Mouse (Mus musculus) stomach, embryonic 14.5 days (tissue): Measurements from ENCODE around the gene Nup107. TPM values are rescaled to one million over a fixed set of nuclear protein-coding genes. Genes with fewer than 3 reads are reported as not detected.

Source experiments
- ATAC-seq: fragments of 200-750 bp; cut with Nextera tagmentation; 2 replicates; pipeline ENCODE4 v1.8.0; 2017; ENCODE audit warnings: low read depth, moderate TSS enrichment; ENCODE audit not compliant: insufficient number of reproducible peaks, insufficient read depth, low FRiP score
- H3K27ac ChIP-seq: fragments of 300-500 bp; sonication (generic); 2 replicates; pipeline ENCODE4 v1.5.1; 2014; ENCODE audit warnings: mild to moderate bottlenecking, low read length, moderate library complexity, mixed read lengths
- H3K27me3 ChIP-seq: fragments of 300-500 bp; sonication (generic); 2 replicates; pipeline ENCODE4 v1.6.1; 2014; ENCODE audit warnings: low read length, control low read depth, mixed read lengths; ENCODE audit not compliant: control insufficient read depth, insufficient read depth
- H3K36me3 ChIP-seq: fragments of 300-500 bp; sonication (generic); 2 replicates; pipeline ENCODE4 v1.6.1; 2014; ENCODE audit warnings: mild to moderate bottlenecking, control low read depth, low read length, moderate library complexity, mixed read lengths; ENCODE audit not compliant: control insufficient read depth, insufficient read depth
- H3K4me1 ChIP-seq: fragments of 300-500 bp; sonication (generic); 2 replicates; pipeline ENCODE4 v1.6.1; 2014; ENCODE audit warnings: low read length, control low read depth, mixed read lengths; ENCODE audit not compliant: control insufficient read depth, insufficient read depth
- H3K4me2 ChIP-seq: fragments of 300-500 bp; sonication (generic); replicated peaks from 2 replicates; pipeline ENCODE4 v1.6.1; 2014; ENCODE audit warnings: low read depth, low read length, control low read depth
- H3K4me3 ChIP-seq: fragments of 300-500 bp; sonication (generic); 2 replicates; pipeline ENCODE4 v1.5.1; 2014; ENCODE audit warnings: low read depth, low read length, control low read depth
- H3K9ac ChIP-seq: fragments of 300-500 bp; sonication (generic); replicated peaks from 2 replicates; pipeline ENCODE4 v1.6.1; 2014; ENCODE audit warnings: low read depth, mild to moderate bottlenecking, control low read depth, low read length, moderate library complexity, mixed read lengths
- H3K9me3 ChIP-seq: fragments of 300-500 bp; sonication (generic); 2 replicates; pipeline ENCODE4 v1.6.1; 2016; ENCODE audit warnings: low read depth, low read length, control low read depth; ENCODE audit not compliant: control insufficient read depth
- WGBS: fragments of 180-500 bp; shearing (Covaris S2); extraction: QIAGEN DNeasy Blood & Tissue Kit; methylation state at CpG from one replicate; pipeline ENCODE4 v1.1.7; 2014; 5-methylcytosine and 5-hydroxymethylcytosine counted together
- polyA plus RNA-seq: library from polyadenylated mRNA; unstranded; fragments of >200 nt; fragmentation: Nextera tagmentation; extraction: Ambion mirVana; gene quantifications from 2 replicates; pipeline ENCODE4 v1.2.1, GENCODE M21; 2014

Nup107 gene
- polyA plus RNA-seq, 1 experiment from 2014 or later: 61.7 TPM

DNA sequence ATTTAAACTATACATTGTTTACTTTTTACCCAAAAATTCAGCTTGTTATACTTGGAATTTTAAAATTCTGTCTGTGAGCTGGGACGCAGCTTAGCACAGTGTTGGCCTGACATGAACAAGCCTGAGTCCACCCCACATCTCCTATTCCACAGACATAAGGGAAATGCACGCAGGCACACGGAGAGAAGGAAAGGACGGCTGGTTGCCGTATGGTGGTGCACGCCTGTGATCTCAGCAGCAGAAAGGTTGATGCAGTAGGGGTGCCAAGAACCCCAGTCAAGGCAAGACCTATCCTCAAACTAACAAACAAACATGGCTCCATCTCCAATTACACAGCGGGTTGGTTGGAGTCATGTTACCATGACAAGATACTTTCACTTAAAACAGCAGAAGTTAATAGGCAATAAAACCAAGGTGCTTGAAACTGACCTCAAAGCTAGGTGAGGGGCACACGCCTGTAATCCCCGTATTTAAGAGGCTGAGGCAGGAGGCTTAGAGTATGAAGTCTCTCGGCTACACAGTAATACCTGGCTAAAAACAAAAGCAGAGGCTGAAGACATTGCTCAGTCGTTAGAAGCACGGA is 14.1 kb downstream of the Nup107 start:
- Histone ChIP-seq H3K9me3 (no peaks in the 10 kb centered on the region), H3K4me2 (no peak overlapping the region), H3K9ac (no peak overlapping the region), H3K27me3 (no peaks in the 10 kb centered on the region), H3K36me3 (peaks cover 74% of the 10 kb centered on the region), H3K4me3 (no peak overlapping the region), H3K27ac (no peak overlapping the region), H3K4me1 (no peaks in the 10 kb centered on the region)
- no peak for ATAC-seq
- 92% methylated on average over 12 of the region's 12 CpGs for WGBS

DNA sequence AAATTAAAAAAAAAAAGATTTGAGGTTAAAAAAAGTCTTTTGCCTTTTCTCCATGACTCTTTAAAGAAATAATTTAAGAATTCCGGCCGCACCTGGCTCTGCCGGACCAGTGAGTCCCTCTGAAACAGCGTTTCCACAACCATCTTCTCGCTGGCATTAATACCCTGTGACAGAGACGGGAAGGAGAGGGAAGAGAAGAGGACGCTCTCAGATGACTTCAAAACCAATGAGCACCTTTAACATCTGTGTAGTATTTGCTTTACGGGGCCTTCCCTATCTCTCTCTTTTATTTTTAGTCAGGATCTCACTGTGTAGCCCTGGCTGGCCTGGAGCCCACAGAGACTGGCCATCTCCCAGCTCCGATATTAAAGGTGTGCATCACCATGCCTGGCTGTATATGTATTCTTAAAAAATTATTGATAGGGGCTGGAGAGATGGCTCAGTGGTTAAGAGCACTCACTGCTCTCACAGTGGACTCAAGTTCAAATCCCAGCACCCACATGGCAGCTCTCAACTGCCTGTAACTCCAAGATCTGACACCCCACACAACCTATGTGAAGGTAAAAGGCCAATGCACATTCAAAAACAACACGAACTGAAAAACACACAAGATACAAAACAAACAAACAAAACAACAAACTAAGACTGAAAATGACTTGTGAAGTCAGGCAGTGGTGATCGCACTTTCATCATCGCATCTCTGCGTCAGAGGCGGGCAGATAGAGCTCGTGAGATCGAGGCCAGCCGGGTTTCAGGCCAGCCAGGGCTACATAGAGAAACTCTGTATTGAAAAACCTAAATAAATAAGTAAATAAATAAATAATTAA is 14.8 kb downstream of the Nup107 start:
- Histone ChIP-seq H3K27me3 (no peaks in the 10 kb centered on the region), H3K36me3 (peaks cover 78% of the 10 kb centered on the region), H3K9ac (no peak overlapping the region), H3K4me1 (no peaks in the 10 kb centered on the region), H3K9me3 (no peaks in the 10 kb centered on the region), H3K4me2 (no peak overlapping the region), H3K4me3 (no peak overlapping the region), H3K27ac (no peak overlapping the region)
- no peak for ATAC-seq
- 94% methylated on average over 17 of the region's 17 CpGs for WGBS

DNA sequence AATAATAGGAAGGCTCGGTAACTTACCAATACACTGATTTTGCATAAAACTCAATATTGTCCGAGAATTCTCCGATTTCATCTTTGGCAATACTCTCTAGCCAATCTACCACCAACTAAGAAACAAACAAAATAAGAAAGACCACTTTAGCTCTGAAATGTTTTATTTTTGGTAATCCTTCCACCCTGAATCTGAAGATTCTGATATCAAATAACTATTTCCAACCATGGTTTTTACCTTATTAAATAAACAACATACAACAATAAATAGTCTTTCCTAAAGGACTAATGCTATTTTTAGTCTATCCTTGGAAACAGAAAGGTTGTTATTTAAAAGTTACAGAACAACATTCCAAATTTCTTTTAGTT is 15.4 kb downstream of the Nup107 start:
- H3K4me3 ChIP-seq: no peak overlapping the region
- no peak for ATAC-seq
- peaks cover 79% of the 10 kb centered on the region for H3K36me3 ChIP-seq
- no peak overlapping the region for H3K9ac ChIP-seq
- no peak overlapping the region for H3K4me2 ChIP-seq
- H3K9me3 ChIP-seq: no peaks in the 10 kb centered on the region
- 96% methylated on average over 3 of the region's 3 CpGs for WGBS
- no peaks in the 10 kb centered on the region for H3K4me1 ChIP-seq
- no peak overlapping the region for H3K27ac ChIP-seq
- H3K27me3 ChIP-seq: no peaks in the 10 kb centered on the region

DNA sequence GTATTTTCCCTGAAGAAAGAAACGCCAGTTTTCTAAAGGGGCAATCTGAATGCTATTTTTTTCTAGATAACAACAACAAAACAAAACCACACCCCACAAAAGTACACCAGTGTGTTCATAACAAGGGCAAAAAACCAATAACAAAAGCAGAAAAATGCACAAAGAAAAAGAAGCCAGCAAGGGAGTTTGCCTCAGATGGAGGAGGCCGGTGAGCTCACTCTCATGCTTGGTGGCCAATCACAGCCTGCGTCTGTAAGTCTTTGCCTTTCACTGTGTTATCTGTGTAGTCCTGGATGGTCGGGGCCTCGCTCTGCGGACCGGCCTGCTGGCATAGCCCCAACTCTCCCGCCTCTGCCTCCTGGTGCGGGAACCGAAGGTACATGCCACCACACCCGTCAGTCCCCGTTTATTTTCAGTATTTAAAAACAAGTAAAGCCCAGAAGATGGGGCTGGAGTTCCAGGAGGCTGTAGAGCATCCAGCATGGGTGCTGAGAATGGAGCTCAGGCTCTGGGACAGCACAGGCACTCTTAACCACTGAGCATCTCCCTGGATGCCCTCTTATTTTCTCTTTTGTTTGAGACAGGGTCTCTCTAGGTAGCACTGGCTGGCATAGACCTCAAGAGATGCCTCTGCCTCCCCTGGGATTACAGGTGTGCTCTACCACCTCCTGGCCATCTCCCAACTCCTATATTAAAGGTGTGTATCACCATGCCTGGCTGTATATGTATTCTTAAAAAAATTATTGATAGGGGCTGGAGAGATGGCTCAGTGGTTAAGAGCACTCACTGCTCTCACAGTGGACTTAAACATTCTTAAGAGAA is 16.0 kb downstream of the Nup107 start:
- Histone ChIP-seq H3K4me1 (no peaks in the 10 kb centered on the region), H3K9me3 (no peaks in the 10 kb centered on the region), H3K27ac (no peak overlapping the region), H3K4me3 (no peak overlapping the region), H3K4me2 (no peak overlapping the region), H3K9ac (no peak overlapping the region), H3K27me3 (no peaks in the 10 kb centered on the region), H3K36me3 (peaks cover 77% of the 10 kb centered on the region)
- no peak for ATAC-seq
- WGBS: 89% methylated on average over 12 of the region's 12 CpGs

- no peak for ATAC-seq
- Histone ChIP-seq H3K36me3 (peaks cover 77% of the 10 kb centered on the region), H3K9ac (no peak overlapping the region), H3K27ac (no peak overlapping the region), H3K27me3 (no peaks in the 10 kb centered on the region), H3K9me3 (no peaks in the 10 kb centered on the region), H3K4me1 (no peaks in the 10 kb centered on the region), H3K4me3 (no peak overlapping the region), H3K4me2 (no peak overlapping the region)
- WGBS: 94% methylated on average over 6 of the region's 6 CpGs
Measured at GRCm38 (mm10) chr10:117775401-117776144, 16.9 kb downstream of the Nup107 start.

DNA sequence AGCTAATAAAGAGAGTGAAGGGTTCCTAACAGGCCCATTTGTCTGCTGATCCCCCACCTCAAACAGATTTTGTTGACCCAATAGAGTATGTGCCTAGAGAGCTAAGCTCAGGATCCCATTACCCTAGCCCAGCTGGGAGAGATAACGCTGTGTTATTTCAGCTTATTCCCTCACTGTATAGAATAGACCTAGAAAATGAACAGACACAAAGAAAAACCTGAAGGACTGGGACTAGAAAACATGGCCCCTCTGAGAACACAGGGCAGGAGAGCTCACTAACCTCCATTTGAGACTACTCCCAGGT is 17.7 kb downstream of the Nup107 start:
- ATAC-seq: no peak
- Histone ChIP-seq H3K9me3 (no peaks in the 10 kb centered on the region), H3K27ac (no peak overlapping the region), H3K4me3 (no peak overlapping the region), H3K27me3 (no peaks in the 10 kb centered on the region), H3K4me2 (no peak overlapping the region), H3K9ac (no peak overlapping the region), H3K36me3 (peaks cover 79% of the 10 kb centered on the region), H3K4me1 (no peaks in the 10 kb centered on the region)
- 100% methylated on average over 1 of the region's 1 CpGs for WGBS

- 94% methylated on average over 22 of the region's 22 CpGs for WGBS
- Histone ChIP-seq H3K4me1 (no peaks in the 10 kb centered on the region), H3K4me3 (no peak overlapping the region), H3K27ac (no peak overlapping the region), H3K36me3 (peaks cover 79% of the 10 kb centered on the region), H3K9me3 (no peaks in the 10 kb centered on the region), H3K4me2 (no peak overlapping the region), H3K27me3 (no peaks in the 10 kb centered on the region), H3K9ac (no peak overlapping the region)
- no peak for ATAC-seq
Measured at GRCm38 (mm10) chr10:117774011-117774816, 18.3 kb downstream of the Nup107 start.
